Mouse (Mus musculus) thymus, postnatal 10 days (tissue): Measurements from ENCODE around the gene Cwf19l1.
A peak's percentile ranks its signal among the peaks of the same experiment; 100 is the strongest.

Experiments used
- DNase-seq, 2 experiments: peaks; one replicate each; pipeline ENCODE4 v3.0.0; 2021; ENCODE audit warnings: low spot score in 2 of 2

The Cwf19l1 gene

DNA sequence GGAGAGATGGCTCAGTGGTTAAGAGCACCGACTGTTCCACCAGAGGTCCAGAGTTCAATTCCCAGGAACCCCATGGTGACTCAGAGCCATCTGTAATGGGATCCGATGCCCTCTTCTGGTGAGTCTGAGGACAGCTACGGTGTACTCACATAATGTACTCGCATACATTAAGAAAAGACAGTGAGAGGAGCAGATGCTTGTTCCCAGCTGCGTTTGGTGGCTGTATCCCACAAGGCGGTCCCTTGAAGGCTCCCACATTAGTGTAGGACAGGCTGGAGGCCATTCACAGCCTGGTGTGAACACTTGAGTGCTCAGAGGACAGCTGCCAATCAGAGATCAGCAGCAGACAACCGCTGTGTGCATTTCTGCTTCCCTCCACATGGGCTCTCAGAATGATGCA lies 24.0 kb downstream of the Cwf19l1 start:
- no peak for DNase-seq

- no peak for DNase-seq
Observed at GRCm38 (mm10) chr19:44110356-44110755, 25.3 kb downstream of the Cwf19l1 start.

DNA sequence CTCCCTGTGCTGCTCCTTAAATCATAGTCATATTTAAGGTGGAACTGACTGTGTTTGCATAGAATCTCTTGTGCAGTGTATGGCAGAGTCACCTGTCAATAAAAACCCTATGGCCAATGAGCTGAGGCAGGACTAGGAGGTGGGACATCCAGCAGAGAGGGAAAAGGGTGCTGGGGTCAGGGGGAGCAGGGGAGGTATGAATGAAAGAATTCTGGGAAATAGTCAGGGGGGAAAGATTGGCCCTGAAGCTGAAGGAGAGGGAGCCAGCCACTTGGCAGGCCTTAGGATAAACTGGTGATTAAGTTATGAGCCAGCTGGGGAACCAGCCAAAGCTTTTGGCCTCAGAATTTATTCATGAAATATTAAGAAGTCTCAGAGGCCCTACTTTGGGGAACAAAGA lies 26.7 kb downstream of the Cwf19l1 start:
- no peak for DNase-seq

GRCm38 (mm10) chr19:44107661-44108521 lies 27.8 kb downstream of the Cwf19l1 start:
- DNase-seq = no peak

DNA sequence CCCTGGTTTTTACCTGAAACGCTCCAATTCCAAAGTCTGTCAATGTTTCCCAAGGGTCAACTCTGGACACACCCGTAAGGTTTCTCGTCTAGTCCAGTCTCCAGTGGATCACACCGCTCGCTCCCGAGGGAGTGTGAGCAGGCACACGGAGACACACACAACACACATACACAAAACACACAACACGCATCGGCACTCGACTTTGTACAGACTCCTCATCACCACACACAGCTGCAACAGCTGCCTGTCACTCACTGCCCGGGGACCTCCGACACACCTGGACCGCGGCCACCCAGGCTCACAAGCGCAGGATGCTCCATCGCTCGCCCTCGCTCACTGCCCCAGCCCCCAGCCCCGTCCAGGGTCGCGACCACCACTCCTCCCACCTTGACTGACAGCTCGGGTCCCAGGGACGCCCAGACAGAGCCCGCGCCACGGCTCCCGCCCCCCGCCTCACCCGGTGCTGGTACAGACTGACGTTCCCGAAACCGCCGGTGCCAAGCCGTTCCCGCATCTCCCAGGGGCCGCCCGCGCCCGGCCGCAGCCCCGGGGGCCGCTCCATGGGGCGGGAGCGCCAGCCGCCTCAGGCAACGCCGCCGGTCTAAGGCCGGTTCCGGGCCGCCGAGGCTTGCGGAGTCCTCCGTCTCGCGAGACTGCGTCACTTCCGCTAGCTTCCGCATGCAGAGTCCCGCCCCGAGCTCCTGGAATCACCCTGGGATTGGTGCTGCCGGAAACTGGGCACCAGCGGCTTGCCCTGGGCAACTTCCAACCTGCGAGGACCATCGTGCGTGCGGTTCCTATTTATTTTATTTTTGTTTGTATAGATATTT lies 28.6 kb downstream of the Cwf19l1 start, which contains the start of gene Chuk:
Chuk (minus strand) TSS at position 650 of the 830 bp plus-strand sequence.
- DNase-seq = peak; percentile 91 to 95

DNA sequence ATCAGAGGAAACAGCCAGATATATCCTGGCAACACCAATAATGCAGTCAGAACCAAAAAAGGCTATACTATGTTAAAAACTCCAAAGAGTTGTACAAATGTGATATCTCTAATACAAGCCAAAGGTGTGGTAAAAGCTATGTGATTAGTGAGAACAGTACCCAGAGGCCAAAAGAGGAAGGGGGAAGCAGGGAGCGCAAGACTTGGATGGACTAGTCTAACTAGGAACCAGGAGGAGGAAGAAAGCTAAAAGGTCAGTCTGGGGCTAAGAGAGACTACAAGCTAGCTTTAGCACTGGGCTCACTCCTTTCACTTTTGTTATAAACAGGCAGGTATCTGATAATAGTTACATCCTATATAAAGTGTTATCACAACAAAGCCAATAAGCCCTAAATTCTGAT lies 31.3 kb downstream of the Cwf19l1 start:
- DNase-seq = no peak

- DNase-seq = no peak
Observed at GRCm38 (mm10) chr19:44103001-44103400, 32.7 kb downstream of the Cwf19l1 start.

DNA sequence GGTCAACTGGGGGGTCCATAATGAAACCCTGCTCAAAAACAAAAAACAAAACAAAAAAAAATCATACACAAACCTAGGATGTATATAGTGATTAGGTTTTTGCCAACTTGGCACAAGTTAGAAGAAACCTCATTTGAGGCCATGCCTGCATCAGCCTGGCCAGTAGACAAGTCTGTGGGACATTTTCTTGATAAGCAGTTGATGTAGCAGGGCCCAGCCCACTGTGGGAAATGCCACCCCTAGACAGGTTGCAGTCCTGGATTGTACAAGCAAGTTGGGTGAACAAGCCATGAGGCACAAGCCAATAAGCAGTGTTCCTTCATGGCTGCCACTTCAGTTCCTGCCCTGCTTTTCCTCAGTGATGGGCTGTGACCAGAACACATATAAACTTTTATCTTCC lies 34.8 kb downstream of the Cwf19l1 start:
- no peak for DNase-seq

- no peak for DNase-seq
Observed at GRCm38 (mm10) chr19:44086278-44086677, 49.4 kb downstream of the Cwf19l1 start.

DNA sequence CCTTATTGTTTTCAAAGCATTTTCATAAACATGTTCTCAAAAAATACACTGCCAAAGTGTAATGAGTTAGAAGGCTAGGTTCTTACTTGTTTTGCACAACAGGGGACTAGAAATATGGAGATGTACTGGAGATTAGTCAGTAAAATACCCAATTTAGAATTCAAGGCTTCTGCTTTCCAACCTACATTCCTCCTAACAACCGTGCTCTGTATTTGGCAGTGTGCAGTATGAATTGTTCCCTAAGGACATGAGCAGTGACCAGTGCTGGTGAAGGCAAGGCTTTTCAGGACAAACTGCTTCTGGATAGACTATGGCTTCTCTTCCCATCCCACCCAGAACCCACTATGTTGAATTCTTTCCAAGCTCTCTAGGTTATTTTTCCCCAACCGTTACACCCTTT lies 54.8 kb downstream of the Cwf19l1 start:
- no peak for DNase-seq

DNA sequence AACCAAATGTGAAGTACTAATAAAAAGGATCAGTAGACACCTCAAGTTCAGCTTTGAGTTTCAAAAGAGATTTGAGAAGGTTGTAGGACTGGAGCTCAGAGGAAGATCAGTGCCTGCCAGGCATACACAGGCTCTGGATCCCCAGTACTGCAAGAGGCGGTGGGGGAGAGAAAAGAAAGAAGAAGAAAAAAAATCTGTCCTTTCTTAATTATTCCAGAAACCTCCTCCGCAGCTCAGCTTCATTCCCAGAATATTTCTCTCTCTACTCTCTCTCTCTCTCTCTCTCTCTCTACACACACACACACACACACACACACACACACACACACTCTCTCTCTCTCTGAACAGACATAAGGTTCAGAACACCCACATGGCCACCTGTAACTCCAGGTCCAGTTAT lies 55.7 kb downstream of the Cwf19l1 start:
- DNase-seq = no peak

- DNase-seq = no peak
Observed at GRCm38 (mm10) chr19:44077024-44077423, 58.7 kb downstream of the Cwf19l1 start.

GRCm38 (mm10) chr19:44076457-44076856 lies 59.2 kb downstream of the Cwf19l1 start:
- no peak for DNase-seq

GRCm38 (mm10) chr19:44074986-44075385 lies 60.7 kb downstream of the Cwf19l1 start:
- DNase-seq = no peak

DNA sequence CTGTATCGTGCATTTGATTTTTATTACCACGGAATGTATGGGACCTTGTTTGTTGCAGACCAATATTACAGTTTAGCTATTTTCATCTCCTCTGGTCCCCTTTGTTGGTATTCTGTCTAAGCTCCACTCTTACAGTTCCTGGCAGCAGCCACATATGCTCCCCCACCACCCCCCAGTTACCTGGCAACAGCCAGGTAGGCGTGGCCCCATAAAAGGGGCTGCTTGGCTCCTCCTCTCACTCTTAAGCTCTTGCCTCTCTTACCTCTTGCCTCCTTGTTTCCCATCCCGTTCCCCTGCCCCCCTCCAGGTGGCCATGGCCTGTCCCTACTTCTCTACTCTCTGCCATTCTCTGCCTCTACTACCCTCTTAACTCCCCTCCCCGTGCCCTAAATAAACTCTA lies 64.5 kb downstream of the Cwf19l1 start:
- DNase-seq = no peak

DNA sequence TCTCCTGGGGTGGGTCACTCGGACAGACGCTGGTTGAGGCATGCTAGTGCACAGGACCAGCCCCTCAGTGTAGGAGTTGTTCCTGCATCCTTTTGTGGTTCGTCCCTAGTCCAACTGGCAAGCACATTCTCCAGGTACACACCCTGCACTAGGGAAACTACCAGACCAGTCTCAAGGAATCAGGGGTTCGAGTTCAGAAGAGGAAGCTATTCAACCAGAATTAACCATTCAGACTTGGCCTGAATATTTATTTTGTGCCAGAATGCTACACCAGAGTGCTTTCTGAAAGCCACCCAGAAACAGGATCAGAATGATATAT lies 65.8 kb downstream of the Cwf19l1 start:
- DNase-seq = no peak

DNA sequence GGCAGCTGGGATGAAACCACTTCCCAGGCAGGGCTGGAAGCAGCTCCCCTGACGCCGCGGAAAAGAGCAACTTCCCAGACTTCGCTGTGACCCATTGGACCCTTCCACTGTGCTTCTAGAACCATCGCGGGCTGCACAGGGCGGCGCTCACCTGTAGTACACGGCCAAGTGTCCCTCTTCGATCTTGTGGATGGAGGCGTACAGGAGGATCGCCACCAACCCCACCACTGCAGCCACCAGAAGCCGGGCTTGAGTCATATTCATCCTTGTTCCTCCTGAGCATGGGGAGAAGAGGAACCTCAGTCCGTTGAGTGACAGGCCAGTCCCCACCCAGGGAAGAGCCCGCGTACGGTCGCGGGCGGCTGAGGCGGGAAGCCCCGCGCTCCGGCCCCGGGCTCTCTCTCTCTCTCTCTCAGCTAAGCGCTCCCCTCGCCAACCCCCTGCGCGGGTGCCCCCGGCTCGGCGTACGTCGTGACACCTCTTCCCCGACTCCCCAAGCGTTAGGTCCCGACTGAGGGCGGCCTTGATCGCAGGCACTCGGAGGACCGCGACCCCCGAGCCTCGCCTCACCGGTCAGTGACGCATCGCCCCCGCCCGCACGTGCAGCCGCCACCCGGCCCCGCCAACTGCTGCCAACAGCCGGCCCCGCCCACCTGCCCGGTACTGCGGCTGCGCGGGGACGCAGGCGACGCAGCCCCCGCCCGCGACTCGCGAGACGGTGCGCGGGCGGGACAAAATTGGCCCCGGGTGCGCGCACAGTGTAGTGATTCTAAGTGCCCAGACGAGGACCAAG lies 66.4 kb downstream of the Cwf19l1 start, which contains the start of gene Erlin1:
Erlin1 (minus strand) TSS at position 665 of the 793 bp plus-strand sequence.
- peak; percentile 77 to 88 for DNase-seq

GRCm38 (mm10) chr19:44068232-44068631 lies 67.4 kb downstream of the Cwf19l1 start:
- DNase-seq = no peak

DNA sequence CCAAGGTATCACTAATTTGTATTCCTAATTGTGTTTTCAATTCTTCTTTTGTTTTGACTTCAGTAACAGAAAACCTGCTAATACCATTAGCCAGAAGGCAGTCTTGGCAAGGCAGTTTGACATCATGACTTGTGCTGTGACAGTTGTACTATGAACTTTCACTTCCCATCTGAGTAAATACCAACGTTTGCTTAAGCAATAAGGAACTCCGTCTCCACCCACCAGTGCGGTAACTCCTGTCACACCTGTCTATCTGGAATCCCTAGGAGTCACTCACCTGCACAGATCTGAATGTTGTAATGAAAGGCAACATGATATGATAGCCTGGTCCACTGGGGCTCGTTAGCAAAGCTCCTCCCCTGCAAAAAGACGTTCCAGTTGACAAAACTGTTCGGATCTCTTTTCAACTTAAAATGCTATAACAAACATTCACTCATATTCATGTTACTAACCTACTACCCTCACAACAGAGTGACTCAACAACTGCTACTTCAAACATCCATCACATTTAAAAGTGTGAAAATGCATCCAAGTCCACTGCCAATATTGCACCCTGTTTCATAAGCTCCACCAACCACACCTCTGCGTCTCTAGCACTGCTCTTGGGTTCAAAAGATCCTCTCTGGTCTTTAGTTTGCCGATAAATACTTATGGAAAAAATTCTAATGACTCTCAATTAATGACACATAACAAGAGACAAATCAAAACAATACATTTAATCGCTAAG lies 68.2 kb downstream of the Cwf19l1 start:
- DNase-seq = no peak

DNA sequence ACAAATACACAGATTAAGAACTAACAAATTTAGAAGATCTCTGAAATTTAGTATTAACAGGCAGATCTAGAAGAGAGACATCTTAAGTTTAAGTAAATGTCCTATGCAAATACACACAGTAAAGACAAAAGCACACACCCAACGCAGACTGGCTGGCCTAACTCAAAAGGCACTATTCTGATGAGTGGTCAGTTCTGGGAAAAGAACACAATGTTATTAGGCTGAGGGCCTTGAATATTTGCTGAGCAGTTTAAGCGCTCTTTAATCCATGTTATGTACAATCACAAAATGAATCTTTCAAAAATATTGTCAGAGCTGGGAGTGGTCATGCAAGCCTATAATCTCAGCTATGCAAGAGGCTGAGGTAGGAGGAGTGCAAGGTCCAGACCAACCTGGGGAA lies 70.9 kb downstream of the Cwf19l1 start:
- no peak for DNase-seq

GRCm38 (mm10) chr19:44063773-44064172 lies 71.9 kb downstream of the Cwf19l1 start:
- DNase-seq = no peak
